27 mouse cellular contexts compared by ENCODE assay signal in genomic region chr15:78971626-78972025, GRCm38 (mm10).
"Had no signal": no experiment of that assay in that cellular context is flagged by ENCODE, and none has a peak within 500 bp of the region (broad histone marks: within the 10 kb centered on the region; RNA-seq: fewer than 3 reads in every experiment).

No protein-coding gene starts in this region.

- H3K27me3 ChIP-seq: hindbrain, embryonic 12.5 days; intestine, embryonic 15.5 days; limb, embryonic 13.5 days; limb, embryonic 15.5 days had no signal

- H3K9ac ChIP-seq: heart, embryonic 12.5 days; hindbrain, embryonic 12.5 days; hindbrain, embryonic 14.5 days; intestine, embryonic 15.5 days; limb, embryonic 13.5 days; limb, embryonic 15.5 days; liver, embryonic 12.5 days; liver, embryonic 14.5 days had no signal

- H3K4me2 ChIP-seq: heart, embryonic 12.5 days; hindbrain, embryonic 12.5 days; hindbrain, embryonic 14.5 days; intestine, embryonic 15.5 days; limb, embryonic 13.5 days; limb, embryonic 15.5 days; liver, embryonic 12.5 days had no signal

- H3K9me3 ChIP-seq: heart, embryonic 10.5 days; heart, embryonic 12.5 days; hindbrain, embryonic 10.5 days; hindbrain, embryonic 12.5 days; intestine, embryonic 15.5 days; limb, embryonic 13.5 days; limb, embryonic 15.5 days; liver, embryonic 12.5 days had no signal

- H3K4me3 ChIP-seq: heart, embryonic 10.5 days; heart, embryonic 12.5 days; hindbrain, embryonic 10.5 days; hindbrain, embryonic 12.5 days; intestine, embryonic 15.5 days; layer of hippocampus, adult 2 months; left cerebral cortex, adult 2 months; limb, embryonic 13.5 days; limb, embryonic 15.5 days; liver, embryonic 12.5 days had no signal

- DNase-seq: gastrocnemius, postnatal 10 days; gastrocnemius, postnatal 25 days; heart, adult 18-20 months; heart, postnatal 10 days; heart, postnatal 4 days; kidney, adult 18-20 months; kidney, adult 8-10 months; kidney, postnatal 10 days; kidney, postnatal 25 days; kidney, postnatal 4 days; left cerebral cortex, postnatal 4 days; lung, adult 18-20 months had no signal

- ATAC-seq: hindbrain, embryonic 16.5 days; inflammation-experienced regulatory T-cells, adult 6 months; intestine, embryonic 15.5 days; intestine, postnatal 0 days; liver, embryonic 12.5 days had no signal

- H3K27ac ChIP-seq: heart, embryonic 10.5 days; hindbrain, embryonic 10.5 days; hindbrain, embryonic 12.5 days; hindbrain, embryonic 14.5 days; intestine, embryonic 15.5 days; layer of hippocampus, adult 2 months; left cerebral cortex, adult 2 months; limb, embryonic 13.5 days; limb, embryonic 15.5 days; liver, embryonic 12.5 days; liver, embryonic 14.5 days had no signal

- H3K4me1 ChIP-seq: heart, embryonic 12.5 days; hindbrain, embryonic 10.5 days; hindbrain, embryonic 12.5 days; intestine, embryonic 15.5 days; limb, embryonic 13.5 days; limb, embryonic 15.5 days; liver, embryonic 12.5 days had no signal

- H3K36me3 ChIP-seq: heart, embryonic 12.5 days; intestine, embryonic 15.5 days; liver, embryonic 12.5 days had no signal
